Mouse (Mus musculus) neural tube, embryonic 15.5 days (tissue): ENCODE results near the gene Tspan3. TPM values are rescaled to one million over a fixed set of nuclear protein-coding genes. Genes with fewer than 3 reads are reported as not detected.

Source experiments
- ATAC-seq: fragments of 200-750 bp; cut with Nextera tagmentation; 2 replicates; pipeline ENCODE4 v1.8.0; 2017; ENCODE audit warnings: mild to moderate bottlenecking, moderate TSS enrichment, moderate library complexity; ENCODE audit not compliant: low FRiP score
- H3K27ac ChIP-seq: fragments of 300-500 bp; sonication (generic); replicated peaks from 2 replicates; pipeline ENCODE4 v1.5.1; 2015; ENCODE audit warnings: mild to moderate bottlenecking, inconsistent platforms
- H3K27me3 ChIP-seq: fragments of 300-500 bp; sonication (generic); replicated peaks from 2 replicates; pipeline ENCODE4 v1.6.1; 2015; ENCODE audit warnings: inconsistent platforms
- H3K36me3 ChIP-seq: fragments of 300-500 bp; sonication (generic); 2 replicates; pipeline ENCODE4 v1.6.1; 2015; ENCODE audit warnings: inconsistent platforms
- H3K4me1 ChIP-seq: fragments of 300-500 bp; sonication (generic); 2 replicates; pipeline ENCODE4 v1.6.1; 2015; ENCODE audit warnings: inconsistent platforms
- H3K4me2 ChIP-seq: fragments of 300-500 bp; sonication (generic); 2 replicates; pipeline ENCODE4 v1.6.1; 2015; ENCODE audit warnings: inconsistent platforms, mild to moderate bottlenecking, moderate library complexity
- H3K4me3 ChIP-seq: fragments of 300-500 bp; sonication (generic); replicated peaks from 2 replicates; pipeline ENCODE4 v1.5.1; 2015; ENCODE audit warnings: mild to moderate bottlenecking, inconsistent platforms
- H3K9ac ChIP-seq: fragments of 300-500 bp; sonication (generic); replicated peaks from 2 replicates; pipeline ENCODE4 v1.6.1; 2015; ENCODE audit warnings: mild to moderate bottlenecking, inconsistent platforms
- H3K9me3 ChIP-seq: fragments of 300-500 bp; sonication (generic); replicated peaks from 2 replicates; pipeline ENCODE4 v1.6.1; 2016; ENCODE audit warnings: inconsistent platforms
- WGBS: fragments of 180-500 bp; shearing (Covaris S2); methylation state at CpG from one replicate; pipeline ENCODE4 v1.1.7; 2015; ENCODE audit warnings: mixed read lengths; 5-methylcytosine and 5-hydroxymethylcytosine counted together
- polyA plus RNA-seq: library from polyadenylated mRNA; unstranded; fragments of >200 nt; fragmentation: Nextera tagmentation; extraction: Ambion mirVana; gene quantifications from 2 replicates; pipeline ENCODE4 v1.2.1, GENCODE M21; 2015

Tspan3 gene
- polyA plus RNA-seq, 1 experiment from 2014 or later = 595 TPM

- Histone ChIP-seq H3K4me2 (no peak overlapping the region), H3K36me3 (no peaks in the 10 kb centered on the region), H3K4me3 (no peak overlapping the region), H3K9ac (no peak overlapping the region), H3K9me3 (no peaks in the 10 kb centered on the region), H3K27ac (no peak overlapping the region), H3K4me1 (0 out of 2 replicates have a peak, but pooled peaks cover 4% of the 10 kb centered on the region), H3K27me3 (no peaks in the 10 kb centered on the region)
- WGBS = 53% methylated on average over 7 of the region's 7 CpGs
- no peak for ATAC-seq
Observed at GRCm38 (mm10) chr9:56104921-56105320, 60.4 kb downstream of the Tspan3 start.

DNA sequence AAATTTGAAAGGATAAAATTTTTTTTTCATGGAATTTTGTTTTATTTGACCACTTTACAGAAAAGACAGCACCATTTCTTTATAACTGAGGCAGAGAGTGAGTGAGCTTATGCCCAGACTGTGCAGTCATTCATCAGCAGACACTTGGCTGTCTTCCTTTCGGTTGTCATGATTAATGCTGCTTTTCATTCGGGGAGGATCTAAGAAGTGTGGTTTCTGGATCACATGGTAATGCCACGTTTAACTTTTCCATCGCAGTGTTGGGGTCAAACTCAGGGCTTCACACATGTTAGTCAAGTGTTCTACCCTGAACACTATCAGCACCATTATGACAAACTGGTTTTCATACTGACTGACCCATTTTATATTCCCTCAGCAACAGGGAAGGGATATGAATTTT, 64.3 kb downstream of the Tspan3 start:
- 30% methylated on average over 4 of the region's 4 CpGs for WGBS

DNA sequence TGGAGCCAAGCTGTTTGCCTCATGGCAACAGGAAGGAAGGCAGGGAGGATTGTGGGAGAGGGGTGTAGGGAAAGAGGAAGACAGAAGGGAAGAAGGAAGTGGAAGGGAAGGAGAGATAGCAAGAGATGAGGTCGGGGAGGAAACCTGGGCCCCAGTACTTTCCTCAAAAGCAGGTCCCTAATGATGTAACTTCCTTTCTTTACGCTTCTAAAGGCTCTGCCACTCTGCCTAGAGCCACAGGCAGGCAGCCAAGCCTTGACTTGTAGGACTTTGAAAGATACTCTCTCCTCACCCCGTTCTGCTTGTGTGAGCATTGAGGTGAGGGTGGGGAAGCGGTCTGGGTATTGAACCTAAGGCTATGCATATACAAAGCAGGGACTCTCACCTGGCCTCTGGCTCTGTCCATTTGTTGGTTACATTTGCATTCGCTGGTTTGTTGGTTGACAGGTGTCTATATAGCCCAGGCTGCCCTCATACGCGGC, 65.2 kb downstream of the Tspan3 start:
- Histone ChIP-seq H3K36me3 (no peaks in the 10 kb centered on the region), H3K4me1 (0 out of 2 replicates have a peak, but pooled peaks cover 4% of the 10 kb centered on the region), H3K4me2 (no peak overlapping the region), H3K9ac (no peak overlapping the region), H3K27ac (no peak overlapping the region), H3K27me3 (no peaks in the 10 kb centered on the region), H3K9me3 (no peaks in the 10 kb centered on the region), H3K4me3 (no peak overlapping the region)
- ATAC-seq = no peak
- WGBS = 89% methylated on average over 7 of the region's 7 CpGs

More for the DNA sequence above, 64.3 kb downstream of the Tspan3 start:
- ATAC-seq = no peak
- Histone ChIP-seq H3K36me3 (no peaks in the 10 kb centered on the region), H3K9ac (no peak overlapping the region), H3K4me2 (no peak overlapping the region), H3K9me3 (no peaks in the 10 kb centered on the region), H3K4me1 (0 out of 2 replicates have a peak, but pooled peaks cover 4% of the 10 kb centered on the region), H3K4me3 (no peak overlapping the region), H3K27me3 (no peaks in the 10 kb centered on the region), H3K27ac (no peak overlapping the region)

DNA sequence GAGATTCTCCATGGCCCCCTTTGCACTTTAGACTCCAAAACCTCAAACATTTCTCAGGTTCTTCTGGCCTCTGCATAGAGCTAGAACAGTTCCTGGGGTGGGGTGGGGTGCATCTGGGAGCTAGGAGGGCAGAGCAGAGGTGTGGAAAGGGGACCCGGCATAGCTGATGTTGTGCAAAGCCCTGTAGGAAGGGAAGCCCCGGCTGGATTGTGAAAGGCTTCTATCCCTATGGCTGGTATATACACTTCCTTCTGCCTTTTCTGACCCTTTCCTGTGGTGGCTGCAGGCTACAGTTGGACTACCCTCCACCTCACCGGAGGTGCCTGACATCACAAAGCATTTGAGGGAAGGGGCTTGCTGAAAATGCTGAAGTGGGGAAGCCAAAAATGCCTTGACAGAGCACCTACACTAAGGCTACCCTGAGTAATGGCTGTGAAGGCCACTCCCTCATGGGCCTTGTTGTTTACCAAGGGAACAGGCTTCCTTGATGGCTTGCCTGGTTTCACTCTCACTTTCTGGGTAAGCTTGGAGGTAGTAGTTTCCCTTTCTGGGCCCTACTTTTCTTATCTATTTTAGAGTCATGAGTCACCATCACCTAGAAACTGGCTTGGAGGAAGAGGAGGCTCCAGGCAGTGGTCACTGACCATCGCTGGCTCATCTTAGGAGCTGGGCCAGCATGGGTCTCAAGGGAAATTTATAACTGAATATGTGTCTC, 67.5 kb downstream of the Tspan3 start:
- H3K27ac ChIP-seq = no peak overlapping the region
- no peak overlapping the region for H3K9ac ChIP-seq
- WGBS = 85% methylated on average over 4 of the region's 4 CpGs
- no peaks in the 10 kb centered on the region for H3K9me3 ChIP-seq
- ATAC-seq = no peak
- H3K4me2 ChIP-seq = no peak overlapping the region
- no peak overlapping the region for H3K4me3 ChIP-seq
- H3K36me3 ChIP-seq = no peaks in the 10 kb centered on the region
- H3K4me1 ChIP-seq = 0 out of 2 replicates have a peak, but pooled peaks cover 4% of the 10 kb centered on the region
- no peaks in the 10 kb centered on the region for H3K27me3 ChIP-seq

DNA sequence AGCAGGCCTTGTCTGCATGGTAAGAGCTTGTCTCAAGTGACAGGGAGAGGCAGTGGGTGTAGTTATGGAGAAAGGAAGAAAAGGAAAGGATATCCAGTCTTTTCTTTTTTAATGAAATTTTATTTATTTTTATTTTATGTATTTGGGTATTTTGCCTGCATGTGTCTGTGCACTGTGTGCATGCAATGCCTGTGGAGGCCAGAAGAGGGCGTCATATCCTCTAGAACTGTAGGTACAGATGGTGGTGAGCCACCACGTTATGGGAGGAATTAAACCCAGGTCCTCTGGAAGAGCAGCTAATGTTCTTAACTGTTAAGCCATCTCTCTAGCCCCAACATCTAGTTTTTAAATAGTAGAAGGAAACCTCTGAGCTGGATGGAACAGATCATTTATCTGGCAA, 73.2 kb downstream of the Tspan3 start:
- Histone ChIP-seq H3K4me1 (peaks cover 12% of the 10 kb centered on the region), H3K9ac (no peak overlapping the region), H3K4me3 (no peak overlapping the region), H3K36me3 (no peaks in the 10 kb centered on the region), H3K27ac (no peak overlapping the region), H3K9me3 (no peaks in the 10 kb centered on the region), H3K27me3 (no peaks in the 10 kb centered on the region), H3K4me2 (no peak overlapping the region)
- ATAC-seq = no peak
- WGBS = 49% methylated on average over 2 of the region's 2 CpGs

- no peak overlapping the region for H3K4me3 ChIP-seq
- no peaks in the 10 kb centered on the region for H3K36me3 ChIP-seq
- H3K4me2 ChIP-seq = peak overlapping the region; percentile 26; the same call in 1 of the 2 replicates
- ATAC-seq = no peak
- H3K4me1 ChIP-seq = peaks cover 12% of the 10 kb centered on the region
- 78% methylated on average over 5 of the region's 5 CpGs for WGBS
- no peaks in the 10 kb centered on the region for H3K27me3 ChIP-seq
- no peak overlapping the region for H3K9ac ChIP-seq
- H3K9me3 ChIP-seq = no peaks in the 10 kb centered on the region
- no peak overlapping the region for H3K27ac ChIP-seq
Observed at GRCm38 (mm10) chr9:56090546-56091225, 74.6 kb downstream of the Tspan3 start.

DNA sequence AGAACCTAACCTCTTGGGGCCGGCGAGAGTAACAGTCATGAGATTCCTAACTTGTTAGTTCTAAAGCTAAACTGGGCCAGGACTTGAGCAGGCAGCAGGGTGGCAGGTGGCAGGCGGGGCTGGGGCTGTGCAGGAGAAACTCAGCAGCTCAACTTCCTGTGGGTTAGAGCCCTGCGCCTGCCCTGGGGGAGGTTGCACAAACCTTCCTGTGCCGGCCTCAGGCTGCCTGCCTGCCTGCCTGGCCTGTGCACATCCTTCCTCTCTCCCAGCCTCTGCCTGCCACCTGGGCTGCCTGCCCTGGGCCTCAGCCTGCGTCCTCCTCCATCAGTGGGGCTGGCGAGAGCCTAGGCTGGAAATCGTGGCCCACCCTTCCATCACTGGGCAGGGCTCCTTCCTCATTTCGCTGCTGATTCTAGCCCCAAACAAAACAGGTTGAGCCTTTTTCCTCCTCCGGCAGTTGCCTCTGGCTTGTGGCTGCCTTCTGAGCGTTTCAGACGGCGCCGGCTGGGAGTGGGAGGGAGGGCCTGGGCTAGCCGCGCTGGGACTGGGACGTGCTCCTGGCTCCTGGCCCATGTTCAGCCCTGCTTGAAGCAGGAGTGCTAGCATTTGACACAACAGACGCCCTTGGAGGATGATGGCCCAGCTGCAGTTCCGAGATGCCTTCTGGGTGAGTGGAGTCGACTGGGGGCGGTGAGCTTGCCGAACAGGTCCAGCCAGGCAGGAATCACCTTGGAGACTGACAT, 75.3 kb downstream of the Tspan3 start, which contains the start of gene Pstpip1:
Pstpip1 (plus strand) TSS at position 185 of the 743 bp plus-strand sequence.
- Histone ChIP-seq H3K4me2 (peak within 1 kb of the TSS; percentile 26), H3K4me1 (peaks cover 12% of the 10 kb centered on the region), H3K4me3 (no peak within 1 kb of the TSS), H3K27me3 (no peaks in the 10 kb centered on the region), H3K36me3 (no peaks in the 10 kb centered on the region), H3K9ac (no peak within 1 kb of the TSS; the same call in 1 of the 2 replicates), H3K27ac (no peak within 1 kb of the TSS), H3K9me3 (no peaks in the 10 kb centered on the region)
- peak; percentile 78 for ATAC-seq
- 39% methylated on average over 22 of the region's 22 CpGs for WGBS

- Histone ChIP-seq H3K36me3 (no peaks in the 10 kb centered on the region), H3K27ac (no peak overlapping the region), H3K27me3 (no peaks in the 10 kb centered on the region), H3K9ac (no peak overlapping the region), H3K4me1 (peaks cover 12% of the 10 kb centered on the region), H3K9me3 (no peaks in the 10 kb centered on the region), H3K4me3 (no peak overlapping the region), H3K4me2 (no peak overlapping the region)
- no peak for ATAC-seq
- 88% methylated on average over 5 of the region's 5 CpGs for WGBS
Observed at GRCm38 (mm10) chr9:56086524-56086923, 78.8 kb downstream of the Tspan3 start.

Other genes with a start within 250 kb of the Tspan3 start
- 34.2 and 36.8 TPM in 2 replicates for gene Scaper, start 227.4 kb downstream of the Tspan3 start, polyA plus RNA-seq
- not detected in 2 replicates for gene 4930563M21Rik, start 154.9 kb downstream of the Tspan3 start, polyA plus RNA-seq
- 233 and 243 TPM in 2 replicates for gene Rcn2, start 123.6 kb downstream of the Tspan3 start, polyA plus RNA-seq
- gene Pstpip1, start 75.5 kb downstream of the Tspan3 start, polyA plus RNA-seq = 0.84 and 4.6 TPM in 2 replicates